Mouse (Mus musculus): ENCODE measurements around the gene Batf2.

GRCm38 (mm10) chr19:6094119-6094518, 46.7 kb upstream of the Batf2 start, which contains the start of gene AC131692.1:
- TF ChIP-seq ZC3H11A (IDR thresholded peaks at IDR 0.05; ENCODE audit: borderline replicate concordance, low read depth, low read length) (no peak), ZNF384 (IDR thresholded peaks at IDR 0.05; ENCODE audit: low read depth, low read length) (no peak)

Measured in ES-E14 (cell line).